Mouse (Mus musculus): ENCODE measurements around the gene Bex6.

DNA sequence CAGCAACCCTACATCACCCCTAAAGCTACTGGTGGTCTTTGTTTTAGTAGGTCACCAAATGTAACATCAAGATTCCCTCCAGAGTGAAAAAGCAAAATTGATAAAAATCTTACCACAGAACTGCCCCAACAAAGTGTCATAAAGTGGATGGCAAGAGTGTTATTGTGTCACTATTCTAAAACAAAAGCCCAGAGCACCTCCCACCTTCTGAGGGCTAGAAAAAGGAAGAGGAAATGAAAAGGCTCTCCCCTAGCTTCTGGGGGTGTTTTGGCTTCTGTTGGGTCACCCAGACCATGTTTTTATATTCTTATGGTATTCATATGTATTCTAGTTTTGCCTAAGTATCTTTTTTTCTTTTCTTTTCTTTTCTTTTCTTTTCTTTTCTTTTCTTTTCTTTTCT, 42.8 kb downstream of the Bex6 start:
- TF ChIP-seq POLR2A (IDR thresholded peaks at IDR 0.05; ENCODE audit: borderline replicate concordance, extremely low read depth, low read depth, low read length) (no peak), CTCF (IDR thresholded peaks at IDR 0.05; ENCODE audit: insufficient read depth, low read length) (no peak)
